Mouse (Mus musculus) CD4-positive, CD25-positive, alpha-beta regulatory T cell, adult 4 months (primary cell): ENCODE measurements around the gene Nprl3. TPM values are rescaled to one million over a fixed set of nuclear protein-coding genes. Genes with fewer than 3 reads are reported as not detected.
"Not testable (repeated sequence)": the region's sequence is repeated elsewhere in the genome, so short reads cannot be mapped to it uniquely, and the experiment has no call there.

Experiments
- ATAC-seq: one replicate; pipeline ENCODE4 v1.8.0; 2017
- polyA plus RNA-seq, 2 experiments: library from polyadenylated mRNA; unstranded; fragments of 100-300 nt; shearing (Covaris generic); gene quantifications; one replicate each; pipeline ENCODE4 v1.2.1; 2017

Nprl3 gene
- polyA plus RNA-seq, 2 experiments from 2014 or later = 39.1 to 68.6 TPM

- ATAC-seq = not testable (repeated sequence)
Measured at GRCm38 (mm10) chr11:32283091-32283777, 15.7 kb upstream of the Nprl3 start, which contains the start of gene Hba-a1. TSS of gene Hba-a1 (plus strand) at chr11:32283511.

GRCm38 (mm10) chr11:32281416-32282144, 14.1 kb upstream of the Nprl3 start:
- no peak for ATAC-seq

- ATAC-seq = no peak
Measured at GRCm38 (mm10) chr11:32280646-32281045, 13.1 kb upstream of the Nprl3 start.

- ATAC-seq = no peak
Measured at GRCm38 (mm10) chr11:32278458-32278957, 11.0 kb upstream of the Nprl3 start.

GRCm38 (mm10) chr11:32277736-32278457, 10.4 kb upstream of the Nprl3 start:
- no peak for ATAC-seq

GRCm38 (mm10) chr11:32276347-32276746, 8.8 kb upstream of the Nprl3 start, which contains the start of gene Hba-x:
TSS of gene Hba-x (plus strand) at chr11:32276400.
- ATAC-seq = no peak

GRCm38 (mm10) chr11:32271178-32271577, 3.7 kb upstream of the Nprl3 start:
- no peak for ATAC-seq

- no peak for ATAC-seq
Measured at GRCm38 (mm10) chr11:32268952-32269351, 1.4 kb upstream of the Nprl3 start.

- peak; percentile 2 for ATAC-seq
Measured at GRCm38 (mm10) chr11:32267964-32268363, 457 bp upstream of the Nprl3 start.

- no peak for ATAC-seq
Measured at GRCm38 (mm10) chr11:32266776-32267175, 731 bp downstream of the Nprl3 start.

GRCm38 (mm10) chr11:32266194-32266593, 1.3 kb downstream of the Nprl3 start:
- no peak for ATAC-seq

GRCm38 (mm10) chr11:32265117-32265738, 2.3 kb downstream of the Nprl3 start:
- no peak for ATAC-seq

- ATAC-seq = no peak
Measured at GRCm38 (mm10) chr11:32262674-32263415, 4.7 kb downstream of the Nprl3 start.

- no peak for ATAC-seq
Measured at GRCm38 (mm10) chr11:32256566-32256965, 10.9 kb downstream of the Nprl3 start.

- no peak for ATAC-seq
Measured at GRCm38 (mm10) chr11:32256146-32256545, 11.4 kb downstream of the Nprl3 start.

- ATAC-seq = no peak
Measured at GRCm38 (mm10) chr11:32253121-32253520, 14.4 kb downstream of the Nprl3 start.

GRCm38 (mm10) chr11:32250880-32251763, 16.4 kb downstream of the Nprl3 start:
- no peak for ATAC-seq

GRCm38 (mm10) chr11:32248350-32248749, 19.2 kb downstream of the Nprl3 start:
- ATAC-seq = no peak

GRCm38 (mm10) chr11:32247068-32247467, 20.4 kb downstream of the Nprl3 start:
- ATAC-seq = no peak

GRCm38 (mm10) chr11:32245614-32246013, 21.9 kb downstream of the Nprl3 start:
- ATAC-seq = no peak

GRCm38 (mm10) chr11:32244617-32245016, 22.9 kb downstream of the Nprl3 start:
- ATAC-seq = no peak
